Mouse (Mus musculus) ES-CJ7 (cell line): Measurements from ENCODE around the gene Tmem189.

Experiments
- DNase-seq: peaks from one replicate; pipeline ENCODE4 v3.0.0; 2011; ENCODE audit warnings: low read depth, low spot score

Tmem189 gene

DNA sequence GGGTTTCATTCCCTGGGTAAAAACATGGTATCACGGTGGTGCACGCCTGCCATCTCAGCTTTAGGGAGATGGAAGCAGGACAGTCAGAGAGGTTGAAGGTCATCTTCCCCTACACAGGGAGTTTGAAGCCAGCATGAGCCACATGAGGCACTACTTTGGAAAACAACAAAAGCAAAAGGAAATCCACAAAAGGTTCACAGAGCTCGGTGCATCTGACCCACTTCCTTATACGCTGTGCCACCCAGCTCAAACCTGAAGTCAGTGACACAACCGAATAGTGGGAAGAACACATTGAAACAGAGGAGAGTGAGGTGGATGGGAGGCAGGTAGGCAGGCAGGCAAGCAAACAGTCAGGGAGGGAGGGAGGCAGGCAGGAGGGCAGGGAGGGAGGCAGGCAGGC lies 11.8 kb upstream of the Tmem189 start:
- DNase-seq: no peak

- no peak for DNase-seq
Measured at GRCm38 (mm10) chr2:167700018-167700417, 10.4 kb upstream of the Tmem189 start.

- DNase-seq: no peak
Measured at GRCm38 (mm10) chr2:167697902-167698301, 8.3 kb upstream of the Tmem189 start.

- DNase-seq: no peak
Measured at GRCm38 (mm10) chr2:167696143-167696542, 6.5 kb upstream of the Tmem189 start.

GRCm38 (mm10) chr2:167695491-167695890 lies 5.9 kb upstream of the Tmem189 start:
- no peak for DNase-seq

- DNase-seq: no peak
Measured at GRCm38 (mm10) chr2:167694963-167695362, 5.3 kb upstream of the Tmem189 start.

GRCm38 (mm10) chr2:167694244-167694643 lies 4.6 kb upstream of the Tmem189 start:
- no peak for DNase-seq

DNA sequence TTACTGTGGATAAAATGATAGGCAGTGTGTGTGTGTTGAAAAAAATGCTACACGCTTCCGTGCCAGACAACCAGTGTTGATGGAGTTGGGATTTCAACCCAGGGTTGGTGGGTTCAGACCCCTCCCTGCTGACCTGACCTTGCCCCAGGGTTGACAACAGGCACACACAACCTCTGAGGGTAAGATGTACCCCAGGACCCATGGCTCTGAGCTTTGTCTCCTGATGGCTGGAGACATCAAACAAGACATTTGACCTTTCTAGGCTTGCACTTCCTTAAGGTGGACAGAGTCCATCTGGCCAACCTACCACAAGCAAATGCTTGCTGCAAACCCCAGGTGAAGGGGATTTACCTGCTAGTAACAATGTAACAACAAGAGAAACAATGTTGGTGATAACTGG lies 3.9 kb upstream of the Tmem189 start:
- DNase-seq: no peak

DNA sequence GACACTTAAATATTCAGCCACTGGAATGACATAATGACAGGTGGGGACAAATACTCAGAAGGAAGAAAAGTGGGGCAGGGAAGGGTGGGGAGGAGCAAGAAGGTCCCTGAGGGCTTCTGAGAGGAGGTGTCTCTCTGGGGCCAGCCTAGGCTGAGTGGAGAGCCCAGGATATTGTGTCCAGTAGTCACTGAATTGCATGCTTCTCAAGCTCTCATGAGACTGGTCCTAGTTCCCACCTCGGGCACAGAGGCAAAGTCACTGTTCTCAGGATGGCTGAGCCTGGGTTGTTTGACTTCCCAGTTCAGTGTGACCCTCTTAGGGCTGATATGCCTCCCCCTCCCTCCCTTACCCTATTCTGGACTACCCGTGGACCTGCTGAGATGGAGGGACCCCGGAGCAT lies 3.2 kb upstream of the Tmem189 start:
- DNase-seq: no peak

DNA sequence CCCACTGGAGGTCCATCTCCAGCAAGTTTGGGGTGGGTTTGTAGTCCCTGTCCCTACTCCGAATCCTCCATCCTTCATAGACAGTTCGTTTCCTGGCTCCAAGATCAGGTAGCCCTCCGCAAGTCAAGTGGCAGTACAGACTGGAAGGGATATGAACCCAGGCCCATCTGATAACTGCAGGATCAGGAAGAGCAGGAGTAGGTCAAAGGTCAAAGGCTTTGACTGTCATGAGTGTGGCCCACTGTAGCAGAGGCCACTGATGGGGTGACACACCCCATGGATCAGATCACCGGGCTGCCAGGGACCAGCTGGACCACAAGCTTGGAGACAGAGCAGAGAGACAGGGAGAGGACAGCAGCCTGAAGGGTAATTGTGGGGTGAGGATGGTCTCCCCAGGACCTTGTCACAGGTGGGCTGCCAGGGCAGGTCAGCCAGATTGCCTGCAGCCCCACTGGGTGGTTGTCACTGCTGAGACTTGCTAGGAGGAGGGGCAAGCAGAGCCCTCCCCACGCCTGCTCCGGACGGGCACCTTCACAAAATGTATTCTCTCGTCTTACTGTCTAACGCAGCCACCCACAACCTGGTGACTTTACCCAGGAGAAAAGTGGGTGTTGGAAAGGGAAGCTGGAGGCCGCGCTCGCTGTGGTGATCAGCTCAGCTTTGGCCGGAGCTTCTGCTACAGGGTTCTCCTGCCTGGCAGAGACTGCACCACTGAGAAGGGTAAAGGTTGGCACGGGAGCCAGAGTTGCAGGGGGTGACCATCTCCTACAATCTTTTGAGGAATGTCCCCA lies 2.4 kb upstream of the Tmem189 start:
- DNase-seq: no peak

- DNase-seq: no peak
Measured at GRCm38 (mm10) chr2:167691410-167691809, 1.8 kb upstream of the Tmem189 start.

GRCm38 (mm10) chr2:167690962-167691311 lies 1.3 kb upstream of the Tmem189 start:
- DNase-seq: no peak

GRCm38 (mm10) chr2:167690219-167690961 lies 768 bp upstream of the Tmem189 start:
- DNase-seq: no peak

DNA sequence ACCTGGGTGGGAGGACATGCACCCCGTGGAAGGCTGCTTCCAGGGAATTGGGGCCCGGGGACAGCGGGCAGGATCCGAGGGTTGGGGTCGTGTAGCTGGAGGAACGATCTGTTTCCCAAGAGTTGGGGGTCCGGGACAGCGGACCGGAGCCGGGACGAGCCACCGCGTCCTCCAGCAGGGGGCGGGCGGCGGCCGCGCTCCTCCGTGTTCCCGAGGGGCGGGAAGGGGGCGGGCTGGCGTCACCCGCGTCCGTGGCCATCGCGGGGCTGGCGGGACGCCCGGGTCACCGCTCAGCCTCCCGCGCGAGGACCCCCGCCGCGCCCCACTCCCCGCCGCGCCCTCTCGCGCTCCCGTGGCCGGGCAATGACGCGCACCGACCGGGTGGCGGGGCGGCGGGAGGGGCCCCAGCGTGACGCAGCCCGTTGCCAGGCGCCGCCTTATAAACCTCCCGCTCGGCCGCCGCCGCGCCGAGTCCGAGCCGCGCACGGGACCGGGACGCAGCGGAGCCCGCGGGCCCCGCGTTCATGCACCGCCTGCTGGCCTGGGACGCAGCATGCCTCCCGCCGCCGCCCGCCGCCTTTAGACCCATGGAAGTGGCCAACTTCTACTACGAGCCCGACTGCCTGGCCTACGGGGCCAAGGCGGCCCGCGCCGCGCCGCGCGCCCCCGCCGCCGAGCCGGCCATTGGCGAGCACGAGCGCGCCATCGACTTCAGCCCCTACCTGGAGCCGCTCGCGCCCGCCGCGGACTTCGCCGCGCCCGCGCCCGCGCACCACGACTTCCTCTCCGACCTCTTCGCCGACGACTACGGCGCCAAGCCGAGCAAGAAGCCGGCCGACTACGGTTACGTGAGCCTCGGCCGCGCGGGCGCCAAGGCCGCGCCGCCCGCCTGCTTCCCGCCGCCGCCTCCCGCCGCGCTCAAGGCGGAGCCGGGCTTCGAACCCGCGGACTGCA lies 847 bp downstream of the Tmem189 start, which contains the start of gene Cebpb:
TSS of gene Cebpb (plus strand) at position 418 of the 954 bp plus-strand sequence.
- DNase-seq: peak; percentile 36

- peak; percentile 43 for DNase-seq
Measured at GRCm38 (mm10) chr2:167688126-167688497, 1.5 kb downstream of the Tmem189 start.

GRCm38 (mm10) chr2:167687651-167688101 lies 1.9 kb downstream of the Tmem189 start:
- no peak for DNase-seq

- DNase-seq: no peak
Measured at GRCm38 (mm10) chr2:167687250-167687586, 2.4 kb downstream of the Tmem189 start.

GRCm38 (mm10) chr2:167686382-167687249 lies 3.0 kb downstream of the Tmem189 start:
- no peak for DNase-seq

GRCm38 (mm10) chr2:167685865-167686264 lies 3.8 kb downstream of the Tmem189 start:
- DNase-seq: no peak

GRCm38 (mm10) chr2:167685137-167685536 lies 4.5 kb downstream of the Tmem189 start:
- DNase-seq: peak; percentile 90

- no peak for DNase-seq
Measured at GRCm38 (mm10) chr2:167683721-167684120, 5.9 kb downstream of the Tmem189 start.
